In genomic region chr12:5104422-5105052, GRCm38 (mm10) we compare ENCODE assay signal across 21 mouse cellular contexts.
A peak's percentile ranks its signal among the peaks of the same experiment; 100 is the strongest.
DNase-seq lines count a peak whose midpoint lies in the region; ATAC-seq lines count a peak whose summit lies in the region.
"Had no signal": no experiment of that assay in that cellular context is flagged by ENCODE, and none has a peak within 500 bp of the region (broad histone marks: within the 10 kb centered on the region; RNA-seq: fewer than 3 reads in every experiment).

No protein-coding gene starts in this region.

- H3K27ac ChIP-seq in hindbrain, embryonic 11.5 days (ENCODE audit: low read depth, low read length): no peak overlapping the region
- H3K27ac ChIP-seq: embryonic facial prominence, embryonic 12.5 days; embryonic facial prominence, embryonic 15.5 days; gastrocnemius, adult 2 months; hindbrain, embryonic 14.5 days had no signal

- intact Hi-C loops in left cerebral cortex, postnatal 4 days (cut with DNase I): no loop called here
- intact Hi-C loops in left cerebral cortex, postnatal 10 days (cut with DNase I): no loop called here

- no peak overlapping the region for H3K9ac ChIP-seq in hindbrain, embryonic 11.5 days (ENCODE audit: low read depth, low read length)
- H3K9ac ChIP-seq: embryonic facial prominence, embryonic 12.5 days; embryonic facial prominence, embryonic 15.5 days; forebrain, postnatal 0 days; hindbrain, embryonic 14.5 days had no signal

- no peak overlapping the region for H3K4me2 ChIP-seq in hindbrain, embryonic 11.5 days (replicated peaks; ENCODE audit: low read depth, low read length)
- H3K4me2 ChIP-seq: embryonic facial prominence, embryonic 12.5 days; embryonic facial prominence, embryonic 15.5 days; heart, embryonic 11.5 days; hindbrain, embryonic 14.5 days had no signal

- ATAC-seq in cerebellum, adult (ENCODE audit: insufficient number of reproducible peaks, low FRiP score, low TSS enrichment): peak; percentile 65
- ATAC-seq in hindbrain, embryonic 11.5 days (ENCODE audit: low FRiP score): no peak
- ATAC-seq: activated CD4-positive, CD25-positive, alpha-beta regulatory T cell, adult 4 months; forebrain, embryonic 14.5 days; forebrain, postnatal 0 days; intestine, postnatal 0 days had no signal

- 87% methylated on average over 9 of the region's 9 CpGs for WGBS in hindbrain, embryonic 11.5 days

- H3K27me3 ChIP-seq in hindbrain, embryonic 11.5 days (ENCODE audit: control insufficient read depth, insufficient read depth, low read length): no peaks in the 10 kb centered on the region
- H3K27me3 ChIP-seq: embryonic facial prominence, embryonic 12.5 days; embryonic facial prominence, embryonic 15.5 days had no signal

- no peak overlapping the region for H3K4me3 ChIP-seq in hindbrain, embryonic 11.5 days (ENCODE audit: low read depth, low read length)
- H3K4me3 ChIP-seq: embryonic facial prominence, embryonic 12.5 days; embryonic facial prominence, embryonic 15.5 days; gastrocnemius, adult 2 months had no signal

- no peaks in the 10 kb centered on the region for H3K9me3 ChIP-seq in hindbrain, embryonic 11.5 days (ENCODE audit: control insufficient read depth, low read length)
- H3K9me3 ChIP-seq: embryonic facial prominence, embryonic 12.5 days; embryonic facial prominence, embryonic 15.5 days had no signal

- no peaks in the 10 kb centered on the region for H3K36me3 ChIP-seq in hindbrain, embryonic 11.5 days (ENCODE audit: control insufficient read depth, insufficient read depth, low read length)
- H3K36me3 ChIP-seq: embryonic facial prominence, embryonic 12.5 days; embryonic facial prominence, embryonic 15.5 days had no signal

- H3K4me1 ChIP-seq in hindbrain, embryonic 11.5 days (replicated peaks; ENCODE audit: control insufficient read depth, insufficient read depth, low read length): no peaks in the 10 kb centered on the region

- DNase-seq in cerebellum, postnatal 36 days: no peak
- peak; percentile 53 for DNase-seq in cerebellum, adult 9-11 months
- no peak for DNase-seq in cerebellum, adult 11 months
- peak; percentile 54 for DNase-seq in left cerebral cortex, postnatal 4 days
- no peak for DNase-seq in left cerebral cortex, postnatal 10 days (ENCODE audit: extremely low spot score in 1 of 2, low spot score in 2 of 2)
- no peak for DNase-seq in hindbrain, embryonic 11.5 days (ENCODE audit: low spot score)
- DNase-seq: adrenal gland, adult 8-10 months; adrenal gland, postnatal 25 days; forebrain, postnatal 0 days; gastrocnemius, adult 2 months; gastrocnemius, postnatal 14 days; heart, adult 11 months; kidney, adult 2 months had no signal

Comparison
In these comparisons a context has a peak if more than half of its experiments do, and no peak if none do; other contexts are left out.
1. DNase-seq: peak in cerebellum, adult 9-11 months (single experiment) and left cerebral cortex, postnatal 4 days (single experiment); none in cerebellum, postnatal 36 days (0 of 2), cerebellum, adult 11 months (single experiment), left cerebral cortex, postnatal 10 days (0 of 2) and hindbrain, embryonic 11.5 days (single experiment).